Mouse (Mus musculus): ENCODE data around the gene Slit3. TPM values are rescaled to one million over a fixed set of nuclear protein-coding genes. Genes with fewer than 3 reads are reported as not detected.

Gene Slit3
- total and polyA plus RNA-seq, 2 experiments from 2014 or later: 6.7 to 23.7 TPM

- no peak overlapping the region for H3K9ac ChIP-seq (replicated peaks; ENCODE audit: low read depth, low read length)
- H3K4me2 ChIP-seq (ENCODE audit: low read depth, low read length): no peak overlapping the region
- no peak for ATAC-seq (ENCODE audit: insufficient read depth, low read depth)
- TF ChIP-seq CTCF (IDR thresholded peaks at IDR 0.05; ENCODE audit: low read depth) (no peak), EP300 (IDR thresholded peaks at IDR 0.05; ENCODE audit: low read depth) (no peak)
- no peaks in the 10 kb centered on the region for H3K36me3 ChIP-seq (replicated peaks; ENCODE audit: control insufficient read depth, insufficient read depth, low read length)
- no peaks in the 10 kb centered on the region for H3K27me3 ChIP-seq (ENCODE audit: control insufficient read depth, insufficient read depth, low read length)
- no peak for DNase-seq (ENCODE audit: low spot score)
- no peak overlapping the region for H3K4me3 ChIP-seq (ENCODE audit: low read depth, low read length)
- H3K9me3 ChIP-seq (replicated peaks; ENCODE audit: control insufficient read depth, low read length): no peaks in the 10 kb centered on the region
- no peak overlapping the region for H3K27ac ChIP-seq (ENCODE audit: low read depth)
- H3K4me1 ChIP-seq (ENCODE audit: control insufficient read depth, insufficient read depth): no peaks in the 10 kb centered on the region
- 78% methylated on average over 5 of the region's 5 CpGs for WGBS
Observed at GRCm38 (mm10) chr11:35487966-35488365, 366.9 kb downstream of the Slit3 start.

- Histone ChIP-seq H3K4me3 (ENCODE audit: low read depth, low read length) (no peak overlapping the region), H3K9me3 (replicated peaks; ENCODE audit: control insufficient read depth, low read length) (no peaks in the 10 kb centered on the region), H3K4me2 (ENCODE audit: low read depth, low read length) (no peak overlapping the region), H3K9ac (replicated peaks; ENCODE audit: low read depth, low read length) (no peak overlapping the region), H3K36me3 (replicated peaks; ENCODE audit: control insufficient read depth, insufficient read depth, low read length) (no peaks in the 10 kb centered on the region), H3K27me3 (ENCODE audit: control insufficient read depth, insufficient read depth, low read length) (no peaks in the 10 kb centered on the region), H3K4me1 (ENCODE audit: control insufficient read depth, insufficient read depth) (no peaks in the 10 kb centered on the region), H3K27ac (ENCODE audit: low read depth) (no peak overlapping the region)
- WGBS: 63% methylated on average over 5 of the region's 5 CpGs
- TF ChIP-seq EP300 (IDR thresholded peaks at IDR 0.05; ENCODE audit: low read depth) (no peak), CTCF (IDR thresholded peaks at IDR 0.05; ENCODE audit: low read depth) (no peak)
- no peak for DNase-seq (ENCODE audit: low spot score)
- no peak for ATAC-seq (ENCODE audit: insufficient read depth, low read depth)
Observed at GRCm38 (mm10) chr11:35491701-35492100, 370.7 kb downstream of the Slit3 start.

- Histone ChIP-seq H3K36me3 (replicated peaks; ENCODE audit: control insufficient read depth, insufficient read depth, low read length) (no peaks in the 10 kb centered on the region), H3K4me2 (ENCODE audit: low read depth, low read length) (no peak overlapping the region), H3K4me1 (ENCODE audit: control insufficient read depth, insufficient read depth) (no peaks in the 10 kb centered on the region), H3K9me3 (replicated peaks; ENCODE audit: control insufficient read depth, low read length) (no peaks in the 10 kb centered on the region), H3K27me3 (ENCODE audit: control insufficient read depth, insufficient read depth, low read length) (no peaks in the 10 kb centered on the region), H3K4me3 (ENCODE audit: low read depth, low read length) (no peak overlapping the region), H3K9ac (replicated peaks; ENCODE audit: low read depth, low read length) (no peak overlapping the region), H3K27ac (ENCODE audit: low read depth) (no peak overlapping the region)
- TF ChIP-seq EP300 (IDR thresholded peaks at IDR 0.05; ENCODE audit: low read depth) (no peak), CTCF (IDR thresholded peaks at IDR 0.05; ENCODE audit: low read depth) (no peak)
- no peak for DNase-seq (ENCODE audit: low spot score)
- ATAC-seq (ENCODE audit: insufficient read depth, low read depth): no peak
- 79% methylated on average over 10 of the region's 10 CpGs for WGBS
Observed at GRCm38 (mm10) chr11:35496874-35497273, 375.9 kb downstream of the Slit3 start.

- 77% methylated on average over 8 of the region's 8 CpGs for WGBS
- Histone ChIP-seq H3K4me2 (ENCODE audit: low read depth, low read length) (no peak overlapping the region), H3K9ac (replicated peaks; ENCODE audit: low read depth, low read length) (no peak overlapping the region), H3K27ac (ENCODE audit: low read depth) (no peak overlapping the region), H3K27me3 (ENCODE audit: control insufficient read depth, insufficient read depth, low read length) (no peaks in the 10 kb centered on the region), H3K4me1 (ENCODE audit: control insufficient read depth, insufficient read depth) (no peaks in the 10 kb centered on the region), H3K4me3 (ENCODE audit: low read depth, low read length) (no peak overlapping the region), H3K9me3 (replicated peaks; ENCODE audit: control insufficient read depth, low read length) (no peaks in the 10 kb centered on the region), H3K36me3 (replicated peaks; ENCODE audit: control insufficient read depth, insufficient read depth, low read length) (no peaks in the 10 kb centered on the region)
- TF ChIP-seq CTCF (IDR thresholded peaks at IDR 0.05; ENCODE audit: low read depth): no peak
- ATAC-seq (ENCODE audit: insufficient read depth, low read depth) (no peak), DNase-seq (ENCODE audit: low spot score) (no peak)
Observed at GRCm38 (mm10) chr11:35497961-35498360, 376.9 kb downstream of the Slit3 start.

- Histone ChIP-seq H3K9ac (replicated peaks; ENCODE audit: low read depth, low read length) (no peak overlapping the region), H3K9me3 (replicated peaks; ENCODE audit: control insufficient read depth, low read length) (no peaks in the 10 kb centered on the region), H3K4me3 (ENCODE audit: low read depth, low read length) (no peak overlapping the region), H3K27ac (ENCODE audit: low read depth) (no peak overlapping the region), H3K4me1 (ENCODE audit: control insufficient read depth, insufficient read depth) (no peaks in the 10 kb centered on the region), H3K36me3 (replicated peaks; ENCODE audit: control insufficient read depth, insufficient read depth, low read length) (no peaks in the 10 kb centered on the region), H3K27me3 (ENCODE audit: control insufficient read depth, insufficient read depth, low read length) (no peaks in the 10 kb centered on the region), H3K4me2 (ENCODE audit: low read depth, low read length) (no peak overlapping the region)
- no peak for TF ChIP-seq EP300 (IDR thresholded peaks at IDR 0.05; ENCODE audit: low read depth)
- no peak for TF ChIP-seq CTCF (IDR thresholded peaks at IDR 0.05; ENCODE audit: low read depth)
- ATAC-seq (ENCODE audit: insufficient read depth, low read depth) (no peak), DNase-seq (ENCODE audit: low spot score) (no peak)
- 15% methylated on average over 3 of the region's 3 CpGs for WGBS
Observed at GRCm38 (mm10) chr11:35502128-35502527, 381.1 kb downstream of the Slit3 start.

GRCm38 (mm10) chr11:35504051-35504450, 383.0 kb downstream of the Slit3 start:
- no peak overlapping the region for H3K27ac ChIP-seq (ENCODE audit: low read depth)
- 61% methylated on average over 5 of the region's 5 CpGs for WGBS
- H3K4me1 ChIP-seq (ENCODE audit: control insufficient read depth, insufficient read depth): no peaks in the 10 kb centered on the region
- no peak overlapping the region for H3K4me3 ChIP-seq (ENCODE audit: low read depth, low read length)
- H3K36me3 ChIP-seq (replicated peaks; ENCODE audit: control insufficient read depth, insufficient read depth, low read length): no peaks in the 10 kb centered on the region
- no peak for DNase-seq (ENCODE audit: low spot score)
- no peak overlapping the region for H3K9ac ChIP-seq (replicated peaks; ENCODE audit: low read depth, low read length)
- H3K27me3 ChIP-seq (ENCODE audit: control insufficient read depth, insufficient read depth, low read length): no peaks in the 10 kb centered on the region
- ATAC-seq (ENCODE audit: insufficient read depth, low read depth): no peak
- no peak overlapping the region for H3K4me2 ChIP-seq (ENCODE audit: low read depth, low read length)
- H3K9me3 ChIP-seq (replicated peaks; ENCODE audit: control insufficient read depth, low read length): no peaks in the 10 kb centered on the region
- TF ChIP-seq EP300 (IDR thresholded peaks at IDR 0.05; ENCODE audit: low read depth) (no peak), CTCF (IDR thresholded peaks at IDR 0.05; ENCODE audit: low read depth) (no peak)
